Mouse (Mus musculus): ENCODE results near the gene Vmn1r82. TPM values are rescaled to one million over a fixed set of nuclear protein-coding genes. Genes with fewer than 3 reads are reported as not detected.

Gene Vmn1r82
- not detected for total RNA-seq (2021)

DNA sequence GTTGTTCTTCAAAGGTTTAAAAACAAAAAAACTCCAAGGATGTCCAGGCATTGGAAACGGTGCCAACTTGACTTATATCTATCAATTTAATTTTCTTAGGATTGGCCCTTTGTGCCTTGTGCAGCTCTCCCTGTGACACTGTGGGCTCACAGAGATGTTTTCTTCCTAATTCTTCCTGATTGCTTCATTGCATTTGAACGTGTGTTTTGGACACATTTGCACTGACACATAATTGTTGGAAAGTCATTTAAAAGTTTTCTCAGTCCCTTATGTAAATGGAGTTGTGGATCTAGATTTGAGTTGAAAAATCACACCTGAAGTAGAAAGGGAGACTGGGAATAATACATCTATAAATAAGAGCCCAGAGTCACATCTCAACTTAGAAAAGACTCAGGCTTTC is at the start of gene Vmn1r82:
Vmn1r82 (plus strand) TSS at position 301 of the 400 bp plus-strand sequence.
- no peak for DNase-seq (ENCODE audit: low spot score in 2 of 2)
- intact Hi-C loops (cut with DNase I), result no loop called here

DNA sequence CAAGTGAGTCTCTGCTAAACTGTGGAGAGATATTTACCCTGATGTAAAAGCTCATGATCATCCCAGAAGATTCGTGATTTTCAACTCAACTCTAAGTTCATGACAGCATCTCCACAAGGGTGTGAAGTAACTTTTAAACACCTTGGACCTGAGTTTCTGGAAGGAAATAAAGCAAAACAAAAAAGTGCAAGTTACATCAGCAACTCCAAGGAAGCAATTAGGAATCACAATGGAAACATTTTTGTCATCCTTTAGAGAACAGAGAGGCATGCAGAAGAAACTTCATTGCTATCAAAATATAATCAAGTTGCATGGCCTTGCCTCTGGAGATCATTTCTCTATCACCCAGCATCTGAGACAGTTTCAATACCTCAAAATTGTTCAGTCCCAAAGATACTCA is 32.1 kb upstream of the Vmn1r82 start, which contains the start of gene Vmn1r81:
Vmn1r81 (minus strand) TSS at position 101 of the 400 bp plus-strand sequence.
- no peak for DNase-seq (ENCODE audit: low spot score in 2 of 2)
- intact Hi-C loops (cut with DNase I), result no loop called here

DNA sequence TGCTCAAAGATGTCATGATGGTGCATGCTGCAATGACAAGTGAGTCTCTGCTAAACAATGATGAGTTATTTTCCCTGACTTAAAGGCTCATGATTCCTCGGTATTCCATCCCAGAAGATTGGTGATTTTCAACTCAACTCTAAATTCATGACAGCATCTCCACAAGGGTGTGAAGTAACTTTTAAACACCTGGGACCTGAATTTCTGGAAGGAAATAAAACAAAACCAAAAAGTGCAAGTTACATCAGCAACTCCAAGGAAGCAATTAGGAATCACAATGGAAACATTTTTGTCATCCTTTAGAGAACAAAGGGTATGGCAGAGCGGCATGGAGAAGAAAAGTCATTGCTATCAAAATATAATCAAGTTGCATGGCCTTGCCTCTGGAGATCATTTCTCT is 29.2 kb downstream of the Vmn1r82 start, which contains the start of gene Vmn1r83:
Vmn1r83 (minus strand) TSS at position 101 of the 400 bp plus-strand sequence.
- intact Hi-C loops (cut with DNase I), result no loop called here
- DNase-seq (ENCODE audit: low spot score in 2 of 2), result no peak

Other genes starting within 250 kb of the Vmn1r82 start
- gene Vmn1r78, start 150.2 kb upstream of the Vmn1r82 start, total RNA-seq (2021), result not detected
- not detected for gene Vmn1r79, start 129.2 kb upstream of the Vmn1r82 start, total RNA-seq (2021)
- not detected for gene Vmn1r80, start 111.1 kb upstream of the Vmn1r82 start, total RNA-seq (2021)
- gene Vmn1r81, start 32.2 kb upstream of the Vmn1r82 start, total RNA-seq (2021), result not detected
- not detected for gene Vmn1r83, start 29.1 kb downstream of the Vmn1r82 start, total RNA-seq (2021)
- gene Vmn1r84, start 68.8 kb downstream of the Vmn1r82 start, total RNA-seq (2021), result not detected
- gene Zfp551, start 122.3 kb downstream of the Vmn1r82 start, total RNA-seq (2021), result 1 to 10 TPM; 7.6 to 7.7 TPM
- 10 to 100 TPM; 11.1 to 16.0 TPM for gene Zfp606, start 177.9 kb downstream of the Vmn1r82 start, total RNA-seq (2021)
- not detected for gene 2900092C05Rik, start 212.1 kb downstream of the Vmn1r82 start, total RNA-seq (2021)

Measured in left cerebral cortex, postnatal 36 days (tissue).